Mouse (Mus musculus): ENCODE data around the gene Camk1d. TPM values are rescaled to one million over a fixed set of nuclear protein-coding genes. Genes with fewer than 3 reads are reported as not detected.

Gene Camk1d
- polyA plus RNA-seq, 1 experiment from 2014 or later = 11.3 TPM

- Histone ChIP-seq H3K4me2 (ENCODE audit: low read depth, low read length) (no peak overlapping the region), H3K4me3 (replicated peaks; ENCODE audit: low read length) (no peak overlapping the region), H3K4me1 (ENCODE audit: control insufficient read depth, insufficient read depth, low read length) (no peaks in the 10 kb centered on the region), H3K9ac (ENCODE audit: low read length) (no peak overlapping the region), H3K9me3 (replicated peaks; ENCODE audit: control insufficient read depth, low read length) (no peaks in the 10 kb centered on the region), H3K36me3 (ENCODE audit: control insufficient read depth, insufficient read depth, low read length) (no peaks in the 10 kb centered on the region), H3K27me3 (ENCODE audit: control insufficient read depth, insufficient read depth, low read length) (no peaks in the 10 kb centered on the region), H3K27ac (ENCODE audit: low read length) (no peak overlapping the region)
- ATAC-seq (ENCODE audit: insufficient read depth, low FRiP score) = no peak
- 69% methylated on average over 8 of the region's 8 CpGs for WGBS
Observed at GRCm38 (mm10) chr2:5698451-5698850, 15.9 kb downstream of the Camk1d start.

DNA sequence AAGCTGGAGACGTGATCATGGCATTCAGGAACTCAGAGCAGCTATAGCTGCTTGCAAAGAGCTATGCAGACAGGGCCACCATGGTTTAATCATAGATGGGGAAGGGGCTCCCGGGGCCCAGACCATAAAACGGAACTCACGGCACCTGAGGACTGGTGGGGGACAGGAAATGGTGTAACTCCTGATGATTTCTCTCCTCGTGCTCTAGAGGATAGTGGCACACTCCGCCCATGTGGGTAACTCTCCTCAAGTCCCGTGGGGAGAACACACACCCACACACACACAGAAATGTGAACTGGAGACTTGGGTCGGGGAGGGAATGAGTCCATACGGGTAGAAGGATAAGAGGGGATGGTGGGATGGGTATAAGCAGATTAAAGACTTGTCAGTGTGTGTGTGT lies 20.2 kb downstream of the Camk1d start:
- no peaks in the 10 kb centered on the region for H3K27me3 ChIP-seq (ENCODE audit: control insufficient read depth, insufficient read depth, low read length)
- H3K9ac ChIP-seq (ENCODE audit: low read length) = no peak overlapping the region
- no peaks in the 10 kb centered on the region for H3K9me3 ChIP-seq (replicated peaks; ENCODE audit: control insufficient read depth, low read length)
- no peak overlapping the region for H3K4me2 ChIP-seq (ENCODE audit: low read depth, low read length)
- 85% methylated on average over 9 of the region's 9 CpGs for WGBS
- H3K27ac ChIP-seq (ENCODE audit: low read length) = no peak overlapping the region
- H3K4me1 ChIP-seq (ENCODE audit: control insufficient read depth, insufficient read depth, low read length) = no peaks in the 10 kb centered on the region
- no peaks in the 10 kb centered on the region for H3K36me3 ChIP-seq (ENCODE audit: control insufficient read depth, insufficient read depth, low read length)
- ATAC-seq (ENCODE audit: insufficient read depth, low FRiP score) = no peak
- H3K4me3 ChIP-seq (replicated peaks; ENCODE audit: low read length) = no peak overlapping the region

DNA sequence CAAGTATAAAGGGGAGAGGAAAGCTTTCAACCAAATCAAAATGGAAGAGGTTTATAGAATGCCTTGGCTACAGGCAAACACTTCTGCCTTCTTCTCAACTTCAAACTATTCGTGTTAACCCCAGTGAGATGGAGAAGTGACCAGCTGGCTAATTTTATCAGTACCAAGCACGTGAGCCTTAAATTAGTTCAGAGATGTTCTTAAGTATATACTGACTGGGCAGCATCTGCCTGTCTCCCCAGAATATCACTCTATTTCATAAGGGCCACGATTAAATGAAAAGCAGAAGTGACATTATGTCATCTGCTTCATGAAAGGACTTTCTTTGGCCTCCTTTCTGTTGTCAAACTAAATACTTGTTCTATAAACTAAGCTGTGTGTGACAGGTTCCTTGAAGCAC lies 22.6 kb downstream of the Camk1d start:
- 76% methylated on average over 3 of the region's 3 CpGs for WGBS
- ATAC-seq (ENCODE audit: insufficient read depth, low FRiP score) = no peak
- Histone ChIP-seq H3K4me2 (ENCODE audit: low read depth, low read length) (no peak overlapping the region), H3K27ac (ENCODE audit: low read length) (no peak overlapping the region), H3K9ac (ENCODE audit: low read length) (no peak overlapping the region), H3K4me3 (replicated peaks; ENCODE audit: low read length) (no peak overlapping the region), H3K4me1 (ENCODE audit: control insufficient read depth, insufficient read depth, low read length) (no peaks in the 10 kb centered on the region), H3K27me3 (ENCODE audit: control insufficient read depth, insufficient read depth, low read length) (no peaks in the 10 kb centered on the region), H3K9me3 (replicated peaks; ENCODE audit: control insufficient read depth, low read length) (no peaks in the 10 kb centered on the region), H3K36me3 (ENCODE audit: control insufficient read depth, insufficient read depth, low read length) (no peaks in the 10 kb centered on the region)

DNA sequence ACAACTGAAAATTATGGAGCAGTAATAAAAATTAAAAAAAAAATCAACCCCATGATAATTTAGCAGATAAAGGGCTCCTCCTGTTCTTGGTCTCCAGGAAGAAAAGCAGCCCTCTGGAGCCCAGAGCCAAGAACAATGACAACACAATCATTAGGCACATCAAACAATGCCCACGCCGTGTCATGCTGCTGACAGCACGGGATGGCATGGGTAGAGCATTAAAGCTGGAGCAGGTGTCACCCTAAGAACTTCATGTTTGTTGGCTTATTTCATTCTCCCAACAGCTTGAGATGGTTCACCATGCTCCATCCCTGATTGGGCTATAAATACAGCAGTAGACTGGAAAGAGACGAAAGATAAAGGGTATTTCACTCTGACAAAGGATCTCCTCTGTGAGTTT lies 30.9 kb downstream of the Camk1d start:
- H3K36me3 ChIP-seq (ENCODE audit: control insufficient read depth, insufficient read depth, low read length) = no peaks in the 10 kb centered on the region; the same call in 1 of the 2 replicates
- H3K9ac ChIP-seq (ENCODE audit: low read length) = no peak overlapping the region
- no peak for ATAC-seq (ENCODE audit: insufficient read depth, low FRiP score)
- WGBS = 92% methylated on average over 4 of the region's 4 CpGs
- H3K4me1 ChIP-seq (ENCODE audit: control insufficient read depth, insufficient read depth, low read length) = no peaks in the 10 kb centered on the region
- no peak overlapping the region for H3K4me3 ChIP-seq (replicated peaks; ENCODE audit: low read length)
- no peak overlapping the region for H3K27ac ChIP-seq (ENCODE audit: low read length)
- H3K4me2 ChIP-seq (ENCODE audit: low read depth, low read length) = no peak overlapping the region
- H3K9me3 ChIP-seq (replicated peaks; ENCODE audit: control insufficient read depth, low read length) = 0 out of 2 replicates have a peak, but pooled peaks cover 3% of the 10 kb centered on the region
- no peaks in the 10 kb centered on the region for H3K27me3 ChIP-seq (ENCODE audit: control insufficient read depth, insufficient read depth, low read length)

GRCm38 (mm10) chr2:5681909-5682308 lies 32.4 kb downstream of the Camk1d start:
- Histone ChIP-seq H3K4me3 (replicated peaks; ENCODE audit: low read length) (no peak overlapping the region), H3K4me1 (ENCODE audit: control insufficient read depth, insufficient read depth, low read length) (no peaks in the 10 kb centered on the region), H3K27me3 (ENCODE audit: control insufficient read depth, insufficient read depth, low read length) (no peaks in the 10 kb centered on the region), H3K9me3 (replicated peaks; ENCODE audit: control insufficient read depth, low read length) (0 out of 2 replicates have a peak, but pooled peaks cover 3% of the 10 kb centered on the region), H3K9ac (ENCODE audit: low read length) (no peak overlapping the region), H3K36me3 (ENCODE audit: control insufficient read depth, insufficient read depth, low read length) (no peaks in the 10 kb centered on the region; the same call in 1 of the 2 replicates), H3K27ac (ENCODE audit: low read length) (no peak overlapping the region; the same call in 1 of the 2 replicates), H3K4me2 (ENCODE audit: low read depth, low read length) (no peak overlapping the region)
- no peak for ATAC-seq (ENCODE audit: insufficient read depth, low FRiP score)
- WGBS = 79% methylated on average over 8 of the region's 8 CpGs

DNA sequence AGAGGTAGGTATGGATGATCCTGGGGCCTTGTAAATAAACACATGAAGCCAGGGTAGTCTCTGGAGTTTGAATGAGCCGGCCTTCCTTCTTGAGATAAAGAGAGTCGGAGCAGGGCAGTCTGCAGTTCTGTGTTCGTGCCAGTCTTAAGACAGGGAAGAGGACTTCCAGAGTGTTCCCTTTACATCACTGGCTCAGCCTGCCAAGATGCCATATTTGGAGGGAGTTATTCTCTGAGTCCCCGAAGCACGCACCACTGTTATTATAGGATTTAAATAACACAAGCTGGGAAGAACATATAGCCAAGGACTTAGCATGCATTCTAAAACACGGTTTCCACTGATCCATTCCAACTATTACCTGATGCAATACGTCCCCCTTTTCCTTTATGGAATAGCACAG lies 33.0 kb downstream of the Camk1d start:
- peaks cover 2% of the 10 kb centered on the region; the same call in 1 of the 2 replicates for H3K4me1 ChIP-seq (ENCODE audit: control insufficient read depth, insufficient read depth, low read length)
- peak overlapping the region; percentile 52 for H3K27ac ChIP-seq (ENCODE audit: low read length)
- no peak overlapping the region for H3K4me3 ChIP-seq (replicated peaks; ENCODE audit: low read length)
- H3K9ac ChIP-seq (ENCODE audit: low read length) = no peak overlapping the region
- H3K9me3 ChIP-seq (replicated peaks; ENCODE audit: control insufficient read depth, low read length) = 0 out of 2 replicates have a peak, but pooled peaks cover 3% of the 10 kb centered on the region
- no peak overlapping the region for H3K4me2 ChIP-seq (ENCODE audit: low read depth, low read length)
- peak; percentile 66; the same call in 1 of the 2 replicates for ATAC-seq (ENCODE audit: insufficient read depth, low FRiP score)
- 61% methylated on average over 7 of the region's 7 CpGs for WGBS
- H3K27me3 ChIP-seq (ENCODE audit: control insufficient read depth, insufficient read depth, low read length) = no peaks in the 10 kb centered on the region
- H3K36me3 ChIP-seq (ENCODE audit: control insufficient read depth, insufficient read depth, low read length) = no peaks in the 10 kb centered on the region; the same call in 1 of the 2 replicates

- H3K36me3 ChIP-seq (ENCODE audit: control insufficient read depth, insufficient read depth, low read length) = no peaks in the 10 kb centered on the region; the same call in 1 of the 2 replicates
- no peaks in the 10 kb centered on the region for H3K27me3 ChIP-seq (ENCODE audit: control insufficient read depth, insufficient read depth, low read length)
- H3K9ac ChIP-seq (ENCODE audit: low read length) = no peak overlapping the region
- H3K4me2 ChIP-seq (ENCODE audit: low read depth, low read length) = no peak overlapping the region
- H3K27ac ChIP-seq (ENCODE audit: low read length) = no peak overlapping the region
- 0 out of 2 replicates have a peak, but pooled peaks cover 3% of the 10 kb centered on the region for H3K9me3 ChIP-seq (replicated peaks; ENCODE audit: control insufficient read depth, low read length)
- H3K4me3 ChIP-seq (replicated peaks; ENCODE audit: low read length) = no peak overlapping the region
- H3K4me1 ChIP-seq (ENCODE audit: control insufficient read depth, insufficient read depth, low read length) = peaks cover 10% of the 10 kb centered on the region; the same call in 1 of the 2 replicates
- ATAC-seq (ENCODE audit: insufficient read depth, low FRiP score) = no peak
- WGBS = 92% methylated on average over 2 of the region's 2 CpGs
Observed at GRCm38 (mm10) chr2:5679055-5679454, 35.3 kb downstream of the Camk1d start.

GRCm38 (mm10) chr2:5677472-5677871 lies 36.8 kb downstream of the Camk1d start:
- ATAC-seq (ENCODE audit: insufficient read depth, low FRiP score) = no peak
- no peak overlapping the region for H3K9ac ChIP-seq (ENCODE audit: low read length)
- H3K4me2 ChIP-seq (ENCODE audit: low read depth, low read length) = no peak overlapping the region
- H3K9me3 ChIP-seq (replicated peaks; ENCODE audit: control insufficient read depth, low read length) = no peaks in the 10 kb centered on the region
- H3K4me1 ChIP-seq (ENCODE audit: control insufficient read depth, insufficient read depth, low read length) = peaks cover 17% of the 10 kb centered on the region
- no peaks in the 10 kb centered on the region for H3K36me3 ChIP-seq (ENCODE audit: control insufficient read depth, insufficient read depth, low read length)
- H3K4me3 ChIP-seq (replicated peaks; ENCODE audit: low read length) = no peak overlapping the region
- no peak overlapping the region for H3K27ac ChIP-seq (ENCODE audit: low read length)
- 44% methylated on average over 2 of the region's 2 CpGs for WGBS
- H3K27me3 ChIP-seq (ENCODE audit: control insufficient read depth, insufficient read depth, low read length) = no peaks in the 10 kb centered on the region

- no peaks in the 10 kb centered on the region for H3K9me3 ChIP-seq (replicated peaks; ENCODE audit: control insufficient read depth, low read length)
- H3K27ac ChIP-seq (ENCODE audit: low read length) = peak overlapping the region; percentile 62; the same call in 1 of the 2 replicates
- no peaks in the 10 kb centered on the region for H3K27me3 ChIP-seq (ENCODE audit: control insufficient read depth, insufficient read depth, low read length)
- 44% methylated on average over 8 of the region's 8 CpGs for WGBS
- no peak overlapping the region for H3K4me2 ChIP-seq (ENCODE audit: low read depth, low read length)
- no peaks in the 10 kb centered on the region for H3K36me3 ChIP-seq (ENCODE audit: control insufficient read depth, insufficient read depth, low read length)
- no peak overlapping the region for H3K9ac ChIP-seq (ENCODE audit: low read length)
- H3K4me1 ChIP-seq (ENCODE audit: control insufficient read depth, insufficient read depth, low read length) = peaks cover 17% of the 10 kb centered on the region
- no peak for ATAC-seq (ENCODE audit: insufficient read depth, low FRiP score)
- H3K4me3 ChIP-seq (replicated peaks; ENCODE audit: low read length) = no peak overlapping the region
Observed at GRCm38 (mm10) chr2:5676786-5677185, 37.5 kb downstream of the Camk1d start.

Data from stomach, embryonic 16.5 days (tissue).